Mouse (Mus musculus): ENCODE results near the gene Brix1. TPM values are rescaled to one million over a fixed set of nuclear protein-coding genes. Genes with fewer than 3 reads are reported as not detected.

Gene Brix1
- total and polyA plus RNA-seq, 3 experiments: 25.3 to 354 (median 93.4) TPM

DNA sequence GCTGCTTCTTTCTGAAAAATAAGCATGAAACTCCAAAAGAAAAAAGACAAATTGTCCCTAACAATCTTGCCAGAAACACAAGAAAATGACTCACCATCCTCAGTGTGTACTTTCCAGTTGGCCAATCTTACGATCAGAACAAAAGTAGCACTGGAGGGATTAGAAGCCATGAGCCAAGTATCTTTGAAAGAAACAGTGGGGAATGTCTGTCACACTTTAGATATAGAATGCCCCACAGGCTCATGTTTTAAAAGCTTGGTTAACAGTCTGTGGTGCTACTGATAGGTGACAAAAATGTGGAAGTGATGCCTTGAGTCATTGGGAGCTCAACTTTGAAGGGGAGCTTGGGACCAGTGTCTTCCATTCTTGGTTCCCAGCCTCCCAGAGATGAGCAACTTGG lies 43.5 kb downstream of the Brix1 start:
- no peak for DNase-seq (ENCODE audit: extremely low read depth)
- no peaks in the 10 kb centered on the region for H3K9me3 ChIP-seq (replicated peaks; ENCODE audit: low read length)
- no peaks in the 10 kb centered on the region for H3K27me3 ChIP-seq (replicated peaks)
- no peak overlapping the region for H3K4me2 ChIP-seq (ENCODE audit: insufficient read depth, low read depth, poor library complexity, severe bottlenecking)
- TF ChIP-seq GABPA (IDR thresholded peaks at IDR 0.05; ENCODE audit: insufficient replicate concordance, low read depth, low read length) (no peak), MAFK (IDR thresholded peaks at IDR 0.05; ENCODE audit: insufficient replicate concordance, low read length) (no peak), JUN (IDR thresholded peaks at IDR 0.05; ENCODE audit: insufficient read depth, low read depth, low read length) (no peak), SIN3A (IDR thresholded peaks at IDR 0.05; ENCODE audit: low read length) (no peak), ZC3H11A (IDR thresholded peaks at IDR 0.05; ENCODE audit: low read depth, low read length) (no peak), MAX (IDR thresholded peaks at IDR 0.05; ENCODE audit: low read length) (no peak), IRF4 (IDR thresholded peaks at IDR 0.05; ENCODE audit: low read depth, low read length) (no peak), NRF1 (IDR thresholded peaks at IDR 0.05; ENCODE audit: low read depth, low read length) (no peak), EP300 (IDR thresholded peaks at IDR 0.05; ENCODE audit: low read length) (no peak), ELF1 (IDR thresholded peaks at IDR 0.05; ENCODE audit: low read depth, low read length) (no peak), MEF2A (IDR thresholded peaks at IDR 0.05; ENCODE audit: borderline replicate concordance, low read depth, low read length) (no peak)
- in situ Hi-C loops (cut with MboI; ENCODE audit: low pct_ligation_motif_present, low pct_unique_long_range_greater_than_20kb, low sequenced_read_pairs): no loop called here
- no peak overlapping the region for H3K4me3 ChIP-seq (replicated peaks in 1 of 3; ENCODE audit: low read depth in 2 of 3, low read length in 2 of 3, poor library complexity in 1 of 3)
- peaks cover 5 to 21% of the 10 kb centered on the region in 2 experiments for H3K4me1 ChIP-seq (ENCODE audit: control insufficient read depth in 1 of 2, insufficient read depth in 2 of 2)
- dilution Hi-C loops (cut with MboI; ENCODE audit: extremely low pct_ligation_motif_present, extremely low pct_unique_long_range_greater_than_20kb, low sequenced_read_pairs): no loop called here
- no peak overlapping the region for H3K9ac ChIP-seq (ENCODE audit: insufficient read depth, low read depth)
- H3K27ac ChIP-seq (ENCODE audit: insufficient read depth, low read depth): no peak overlapping the region
- peaks cover 10 to 45% of the 10 kb centered on the region in 2 experiments for H3K36me3 ChIP-seq (replicated peaks in 1 of 2; ENCODE audit: control insufficient read depth in 1 of 2, insufficient read depth in 1 of 2, low read length in 1 of 2)
- H3K79me2 ChIP-seq (replicated peaks; ENCODE audit: control insufficient read depth, extremely low read depth, insufficient read depth, poor library complexity, severe bottlenecking): no peaks in the 10 kb centered on the region

DNA sequence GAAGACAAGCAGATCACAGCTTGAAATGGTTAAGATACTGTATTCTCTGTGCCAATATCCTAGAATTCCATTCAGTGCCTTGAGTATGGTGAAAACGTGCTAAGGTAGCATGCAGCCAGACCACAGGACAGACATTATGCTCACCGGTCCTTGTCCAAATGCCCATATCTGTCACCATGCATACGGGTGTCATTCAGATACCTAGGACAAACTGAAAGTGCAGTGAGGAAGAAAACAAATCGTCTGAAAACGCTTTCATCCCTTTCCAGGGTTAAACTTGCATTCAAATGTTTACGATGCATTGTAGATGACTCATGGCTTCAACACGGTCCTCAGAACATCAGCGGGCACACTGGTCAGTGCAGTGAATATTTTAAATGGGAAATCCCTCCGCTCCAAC lies 44.3 kb downstream of the Brix1 start:
- Histone ChIP-seq H3K4me3 (replicated peaks in 1 of 3; ENCODE audit: low read depth in 2 of 3, low read length in 2 of 3, poor library complexity in 1 of 3) (no peak overlapping the region), H3K27ac (ENCODE audit: insufficient read depth, low read depth) (no peak overlapping the region), H3K27me3 (replicated peaks) (no peaks in the 10 kb centered on the region), H3K9ac (ENCODE audit: insufficient read depth, low read depth) (no peak overlapping the region), H3K9me3 (replicated peaks; ENCODE audit: low read length) (no peaks in the 10 kb centered on the region), H3K36me3 (replicated peaks in 1 of 2; ENCODE audit: control insufficient read depth in 1 of 2, insufficient read depth in 1 of 2, low read length in 1 of 2) (peaks cover 6 to 41% of the 10 kb centered on the region in 2 experiments), H3K4me2 (ENCODE audit: insufficient read depth, low read depth, poor library complexity, severe bottlenecking) (peak overlapping the region; percentile 11; the same call in 1 of the 2 replicates), H3K79me2 (replicated peaks; ENCODE audit: control insufficient read depth, extremely low read depth, insufficient read depth, poor library complexity, severe bottlenecking) (no peaks in the 10 kb centered on the region), H3K4me1 (ENCODE audit: control insufficient read depth in 1 of 2, insufficient read depth in 2 of 2) (peaks cover 5 to 21% of the 10 kb centered on the region in 2 experiments)
- in situ Hi-C loops (cut with MboI; ENCODE audit: low pct_ligation_motif_present, low pct_unique_long_range_greater_than_20kb, low sequenced_read_pairs) (no loop called here), dilution Hi-C loops (cut with MboI; ENCODE audit: extremely low pct_ligation_motif_present, extremely low pct_unique_long_range_greater_than_20kb, low sequenced_read_pairs) (no loop called here)
- DNase-seq (ENCODE audit: extremely low read depth): no peak
- TF ChIP-seq CHD1 (IDR thresholded peaks at IDR 0.05; ENCODE audit: low read depth, low read length): no peak
- TF ChIP-seq MXI1 (IDR thresholded peaks at IDR 0.05; ENCODE audit: low read depth, low read length): no peak
- no peak for TF ChIP-seq SMC3 (IDR thresholded peaks at IDR 0.05; ENCODE audit: low read depth, low read length)

DNA sequence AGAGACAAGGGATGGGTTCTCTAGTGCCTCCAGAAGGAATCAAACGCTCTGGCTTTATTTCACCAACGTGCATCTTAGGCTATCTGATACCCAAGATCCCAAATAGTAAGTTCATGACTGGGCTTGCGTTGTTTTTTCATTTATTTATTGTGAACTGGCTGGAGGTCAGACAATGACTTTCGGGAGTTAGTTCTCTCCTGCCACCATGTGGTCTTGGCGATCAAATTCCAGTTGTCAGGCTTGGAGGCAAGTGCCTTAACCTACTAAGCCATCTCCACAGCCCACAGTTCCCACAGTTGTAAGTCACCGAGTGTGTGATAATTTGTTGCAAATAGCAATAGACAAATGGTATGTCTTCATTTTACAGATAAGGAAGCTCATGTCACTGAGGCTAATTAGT lies 45.8 kb downstream of the Brix1 start:
- H3K27me3 ChIP-seq (replicated peaks): no peaks in the 10 kb centered on the region
- dilution Hi-C loops (cut with MboI; ENCODE audit: extremely low pct_ligation_motif_present, extremely low pct_unique_long_range_greater_than_20kb, low sequenced_read_pairs): no loop called here
- no peak overlapping the region for H3K27ac ChIP-seq (ENCODE audit: insufficient read depth, low read depth)
- in situ Hi-C loops (cut with MboI; ENCODE audit: low pct_ligation_motif_present, low pct_unique_long_range_greater_than_20kb, low sequenced_read_pairs): no loop called here
- H3K4me1 ChIP-seq (ENCODE audit: control insufficient read depth in 1 of 2, insufficient read depth in 2 of 2): peaks cover 5 to 21% of the 10 kb centered on the region in 2 experiments
- no peaks in the 10 kb centered on the region for H3K79me2 ChIP-seq (replicated peaks; ENCODE audit: control insufficient read depth, extremely low read depth, insufficient read depth, poor library complexity, severe bottlenecking)
- no peak for TF ChIP-seq POLR2AphosphoS2 (IDR thresholded peaks at IDR 0.05; ENCODE audit: low read depth, low read length)
- TF ChIP-seq MAFK (IDR thresholded peaks at IDR 0.05; ENCODE audit: insufficient replicate concordance, low read length): no peak
- TF ChIP-seq CTCF (conservative IDR thresholded peaks at IDR 0.05 in 1 of 2, IDR thresholded peaks at IDR 0.05 in 1 of 2; ENCODE audit: low read depth in 2 of 2, low read length in 2 of 2): peak in 1 of 2 experiments; percentile 21; a peak in 2 of 4 replicates
- TF ChIP-seq RAD21 (IDR thresholded peaks at IDR 0.05; ENCODE audit: low read depth, low read length): peak; percentile 16
- no peak overlapping the region for H3K4me3 ChIP-seq (replicated peaks in 1 of 3; ENCODE audit: low read depth in 2 of 3, low read length in 2 of 3, poor library complexity in 1 of 3)
- no peaks in the 10 kb centered on the region for H3K9me3 ChIP-seq (replicated peaks; ENCODE audit: low read length)
- DNase-seq (ENCODE audit: extremely low read depth): no peak
- H3K36me3 ChIP-seq (replicated peaks in 1 of 2; ENCODE audit: control insufficient read depth in 1 of 2, insufficient read depth in 1 of 2, low read length in 1 of 2): peaks cover 3 to 29% of the 10 kb centered on the region in 2 experiments
- no peak overlapping the region for H3K4me2 ChIP-seq (ENCODE audit: insufficient read depth, low read depth, poor library complexity, severe bottlenecking)
- no peak overlapping the region for H3K9ac ChIP-seq (ENCODE audit: insufficient read depth, low read depth)
